Mouse (Mus musculus) v-Abl transformed pro-B cells (cell line): ENCODE measurements at regions not wholly inside any gene's neighbourhood (a gene's known extent, or its start where the extent isn't known, plus 50 kb on each side); places are given as distances from the start of the nearest gene placed in this dataset.

ENCODE experiments used
- in situ Hi-C, 2 experiments: fragments of 400-800 bp; cut with MboI; formaldehyde crosslinking; loops; one replicate each; pipeline ENCODE4 v1.15.1; 2025; ENCODE audit not compliant: unreplicated experiment in 2 of 2

- in situ Hi-C loops, result loop anchor here in 1 of 2 experiments (10.0 kb wide), 1 partner anchor 368 kb away; no protein-coding TSS in a partner anchor
Measured at GRCm38 (mm10) chr15:102776218-102776850, 54.4 kb upstream of the Calcoco1 start.

- in situ Hi-C loops, result no loop called here
Measured at GRCm38 (mm10) chr15:102780626-102781025, 58.6 kb upstream of the Calcoco1 start.

GRCm38 (mm10) chr15:102782988-102783799 is 61.2 kb upstream of the Calcoco1 start:
- in situ Hi-C loops, result no loop called here

- in situ Hi-C loops, result no loop called here
Measured at GRCm38 (mm10) chr15:102785055-102785820, 63.3 kb upstream of the Calcoco1 start.

- in situ Hi-C loops, result no loop called here
Measured at GRCm38 (mm10) chr15:102788846-102789518, 67.0 kb upstream of the Calcoco1 start.

GRCm38 (mm10) chr15:102797020-102797618 is 75.1 kb upstream of the Calcoco1 start:
- in situ Hi-C loops, result no loop called here

- in situ Hi-C loops, result no loop called here
Measured at GRCm38 (mm10) chr15:102800049-102800448, 78.1 kb upstream of the Calcoco1 start.

- in situ Hi-C loops, result no loop called here
Measured at GRCm38 (mm10) chr15:102802265-102802813, 80.4 kb upstream of the Calcoco1 start.

- in situ Hi-C loops, result no loop called here
Measured at GRCm38 (mm10) chr15:102807353-102807752, 85.4 kb upstream of the Calcoco1 start.

GRCm38 (mm10) chr15:102819181-102819580 is 97.2 kb upstream of the Calcoco1 start:
- in situ Hi-C loops, result no loop called here

- in situ Hi-C loops, result no loop called here
Measured at GRCm38 (mm10) chr15:102839688-102840087, 81.2 kb upstream of the Hoxc13 start.

- in situ Hi-C loops, result no loop called here
Measured at GRCm38 (mm10) chr15:102862374-102862773, 58.5 kb upstream of the Hoxc13 start.

- in situ Hi-C loops, result no loop called here
Measured at GRCm38 (mm10) chr15:102866788-102867187, 54.1 kb upstream of the Hoxc13 start.
